Mouse (Mus musculus) spleen, postnatal 14 days (tissue): ENCODE measurements around the gene Ahsg.

Experiments used
- DNase-seq, 2 experiments: peaks; one replicate each; pipeline ENCODE4 v3.0.0; 2021 to 2022; ENCODE audit warnings: low spot score in 2 of 2

Ahsg gene

GRCm38 (mm10) chr16:22886726-22887125, 4.4 kb upstream of the Ahsg start:
- no peak for DNase-seq

DNA sequence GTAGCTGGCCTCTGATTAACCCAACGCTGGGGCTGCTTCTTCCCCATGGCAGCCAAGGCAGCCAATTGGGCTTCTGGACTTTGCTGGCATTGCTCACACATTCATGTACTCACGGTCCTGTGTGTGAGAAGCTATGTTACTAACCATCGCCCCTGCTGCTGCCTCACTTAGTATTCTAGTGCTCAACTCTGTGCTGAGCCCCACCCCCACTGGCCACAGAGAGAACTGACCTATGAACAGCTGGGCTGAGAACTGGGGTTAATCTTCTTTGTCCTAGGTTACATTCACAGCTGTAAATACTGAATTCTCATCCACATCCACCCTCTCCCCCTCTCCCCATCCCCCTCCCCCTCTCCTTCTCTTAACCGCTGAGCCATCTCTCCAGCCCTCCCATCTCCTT, 2.2 kb upstream of the Ahsg start:
- no peak for DNase-seq

DNA sequence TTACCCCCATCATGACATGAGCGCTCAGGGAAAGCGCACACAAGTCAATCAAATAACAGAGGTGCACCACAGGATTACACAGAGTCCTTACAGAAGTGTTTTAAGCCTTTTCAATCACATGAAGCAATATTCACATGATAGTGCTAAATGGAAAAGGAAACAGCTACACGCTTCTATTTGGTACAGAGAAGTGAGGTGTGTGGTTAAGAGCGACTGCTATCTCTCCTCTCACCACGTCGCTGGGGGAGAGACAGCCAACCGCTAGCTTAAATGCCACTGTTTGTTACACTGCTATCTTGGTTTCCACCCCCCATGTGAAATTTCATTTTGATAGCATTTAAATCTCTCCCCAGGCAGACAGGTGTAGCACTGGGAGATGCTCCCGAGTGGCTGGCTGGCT, 1.4 kb upstream of the Ahsg start:
- DNase-seq = no peak

DNA sequence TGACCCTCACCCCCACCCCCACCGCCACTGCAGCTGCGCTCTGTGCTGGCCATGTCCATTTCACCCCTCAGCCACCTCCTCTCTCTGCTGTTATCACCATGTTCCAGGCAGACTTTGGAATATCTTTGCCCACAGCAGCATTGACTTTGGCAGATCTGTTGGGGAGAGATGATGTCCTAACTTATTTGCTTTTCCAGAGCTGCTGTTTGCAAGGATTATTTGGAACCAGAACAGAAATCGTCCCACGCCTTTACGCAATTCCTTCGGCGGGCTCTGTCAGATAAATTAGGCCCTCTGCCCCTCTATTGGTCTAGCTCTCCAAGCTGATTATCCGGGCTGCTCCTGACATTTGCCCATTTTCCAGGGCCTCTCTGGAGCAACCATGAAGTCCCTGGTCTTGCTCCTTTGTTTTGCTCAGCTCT, 667 bp downstream of the Ahsg start:
- no peak for DNase-seq

GRCm38 (mm10) chr16:22894095-22894494, 3.0 kb downstream of the Ahsg start:
- DNase-seq = no peak

- no peak for DNase-seq
These were observed 5.5 kb downstream of the Ahsg start for GRCm38 (mm10) chr16:22896618-22897017.

DNA sequence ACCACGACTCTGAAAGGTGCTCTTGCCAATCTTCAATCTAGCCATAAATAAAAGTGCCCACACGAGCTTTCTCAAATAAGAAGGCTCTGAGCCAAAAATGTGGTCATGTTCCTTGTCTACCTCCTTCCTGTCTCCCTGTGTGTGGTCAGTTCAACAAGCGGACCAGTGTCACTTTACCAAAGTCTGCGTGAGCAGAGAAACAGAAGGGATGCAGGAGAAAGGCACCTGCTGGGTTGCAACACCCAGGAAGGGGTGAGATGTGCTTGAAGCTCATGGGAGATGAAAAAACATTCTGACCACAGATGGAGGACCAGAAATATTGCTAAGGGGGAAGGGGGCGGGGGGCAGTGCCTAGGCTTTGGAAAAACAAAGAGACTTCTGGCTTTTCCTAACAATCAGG, 8.3 kb downstream of the Ahsg start:
- DNase-seq = no peak

- no peak for DNase-seq
These were observed 8.9 kb downstream of the Ahsg start for GRCm38 (mm10) chr16:22899866-22900570.

DNA sequence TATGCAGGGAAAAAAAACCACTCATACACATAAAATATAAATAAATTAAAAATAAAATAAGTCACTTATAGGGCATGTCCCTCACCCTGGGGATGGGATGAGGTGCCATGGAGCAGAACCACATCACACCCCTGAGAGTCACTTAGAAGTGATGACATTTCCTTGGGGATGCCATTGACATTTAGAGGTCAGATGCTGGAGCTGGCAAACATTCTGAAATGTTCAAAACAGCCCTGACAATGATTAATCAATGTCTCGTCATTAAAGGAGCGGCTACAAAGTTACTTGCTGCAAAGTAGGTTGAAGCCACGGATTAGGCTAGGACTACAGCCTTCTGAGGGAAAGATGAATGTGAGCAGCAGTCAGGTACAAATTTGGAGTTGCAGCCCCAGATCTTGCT, 10.2 kb downstream of the Ahsg start:
- DNase-seq = no peak

GRCm38 (mm10) chr16:22909290-22909689, 18.2 kb downstream of the Ahsg start:
- DNase-seq = no peak

DNA sequence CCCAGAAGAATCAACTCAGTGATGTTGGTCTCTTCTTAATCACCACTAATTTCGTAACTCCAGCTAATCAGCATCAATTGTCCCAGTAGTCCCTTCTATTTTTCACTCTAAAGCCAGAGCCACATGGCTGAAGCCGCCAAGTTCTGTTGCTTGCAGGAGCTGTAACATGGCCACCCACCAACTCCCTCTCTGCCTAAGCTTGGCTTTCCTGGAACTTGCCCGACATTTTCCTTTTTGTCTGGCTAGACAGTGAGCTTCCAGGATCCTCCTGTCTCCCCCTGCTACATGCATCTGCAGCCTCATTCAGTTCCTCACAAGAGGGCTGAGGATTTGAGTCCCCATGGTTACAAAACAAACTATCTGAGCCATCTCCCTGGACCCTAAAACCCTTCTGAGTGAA, 20.9 kb downstream of the Ahsg start:
- no peak for DNase-seq

- no peak for DNase-seq
These were observed 21.8 kb downstream of the Ahsg start for GRCm38 (mm10) chr16:22912886-22913285.

GRCm38 (mm10) chr16:22914276-22914675, 23.2 kb downstream of the Ahsg start:
- no peak for DNase-seq

GRCm38 (mm10) chr16:22918034-22918433, 27.0 kb downstream of the Ahsg start, which contains the start of gene Fetub:
Fetub (plus strand) TSS chr16:22918334.
- DNase-seq = no peak

GRCm38 (mm10) chr16:22918664-22919312, 27.7 kb downstream of the Ahsg start:
- no peak for DNase-seq

DNA sequence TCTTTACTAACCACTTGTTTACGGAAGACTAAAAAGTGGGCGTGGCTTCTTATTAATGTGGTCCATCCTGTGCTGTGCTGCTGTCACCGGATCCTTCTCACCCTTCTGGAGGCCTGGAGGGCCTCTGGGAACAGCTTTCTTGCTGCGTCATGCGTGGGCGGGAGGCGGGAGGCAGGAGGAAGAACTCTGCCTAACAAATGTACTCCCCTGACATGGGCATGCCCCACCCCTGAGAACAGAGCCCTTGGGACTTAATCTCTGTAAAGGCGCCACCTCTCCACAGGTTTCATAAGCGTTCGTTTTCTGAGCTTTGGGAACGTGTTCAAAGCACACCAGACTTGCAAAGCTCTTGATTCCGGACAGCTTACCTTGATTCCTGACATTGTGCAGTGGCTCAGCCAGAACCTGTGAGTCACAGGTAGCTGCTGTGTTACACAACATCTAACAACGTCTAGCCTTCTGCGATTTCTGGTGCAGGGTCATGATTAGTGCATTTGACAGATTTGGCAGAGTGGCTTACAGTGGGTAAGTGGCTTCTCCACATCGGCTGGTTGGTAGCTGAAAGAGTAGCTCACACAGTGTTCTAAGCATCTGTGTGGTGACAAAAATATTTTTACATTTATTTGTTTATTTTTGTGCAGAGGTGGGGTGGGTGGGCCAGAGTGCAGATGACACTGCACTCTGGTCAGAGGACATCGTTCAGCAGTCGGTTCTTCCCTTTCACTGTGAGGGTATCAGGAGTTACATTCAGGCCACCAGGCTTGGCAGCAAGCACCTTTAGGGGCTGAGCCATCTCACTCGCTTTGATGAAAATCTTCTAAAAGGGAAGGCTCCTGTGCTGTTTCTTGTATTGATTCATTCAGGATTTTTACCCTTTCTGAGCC, 29.1 kb downstream of the Ahsg start:
- no peak for DNase-seq

- no peak for DNase-seq
These were observed 30.7 kb downstream of the Ahsg start for GRCm38 (mm10) chr16:22921761-22922160.

GRCm38 (mm10) chr16:22922433-22922832, 31.4 kb downstream of the Ahsg start:
- no peak for DNase-seq

DNA sequence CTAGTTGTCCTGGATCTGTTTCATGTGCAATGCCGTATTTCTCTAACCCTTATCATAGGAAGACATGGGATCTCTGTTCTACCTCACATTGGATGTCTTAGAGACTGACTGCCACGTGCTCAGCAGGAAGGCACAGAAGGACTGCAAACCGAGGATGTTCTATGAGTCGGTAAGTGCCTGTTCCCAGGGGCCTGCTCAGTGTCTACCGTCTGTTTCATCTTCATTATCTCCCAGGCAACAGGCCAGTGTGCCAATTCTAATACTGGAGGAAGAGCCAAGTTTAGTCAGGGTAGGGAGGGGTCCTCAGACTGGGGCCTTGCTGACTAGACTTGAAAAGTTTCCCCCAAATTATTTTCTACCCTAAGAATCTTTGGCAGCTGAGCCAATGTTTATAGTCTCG, 38.5 kb downstream of the Ahsg start:
- DNase-seq = no peak

- no peak for DNase-seq
These were observed 40.5 kb downstream of the Ahsg start for GRCm38 (mm10) chr16:22931431-22932200.

DNA sequence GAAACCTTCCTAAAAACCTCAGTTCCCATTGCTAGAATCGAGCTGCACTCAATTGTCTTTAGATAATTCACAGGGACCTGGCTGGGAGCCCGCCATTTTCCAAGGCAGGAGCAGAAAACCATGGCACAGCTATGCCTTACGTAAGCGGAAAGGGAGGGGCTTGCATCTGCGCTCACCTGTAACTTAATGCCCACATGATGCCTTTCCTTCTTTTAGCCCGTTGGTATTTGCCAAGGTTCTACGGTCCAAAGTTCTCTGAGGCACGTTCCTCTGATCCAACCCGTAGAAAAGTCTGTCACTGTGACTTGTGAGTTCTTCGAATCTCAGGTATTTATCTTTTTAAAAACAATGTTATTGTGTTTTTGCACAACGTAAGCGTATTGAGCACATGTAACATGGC, 46.6 kb downstream of the Ahsg start:
- DNase-seq = no peak

DNA sequence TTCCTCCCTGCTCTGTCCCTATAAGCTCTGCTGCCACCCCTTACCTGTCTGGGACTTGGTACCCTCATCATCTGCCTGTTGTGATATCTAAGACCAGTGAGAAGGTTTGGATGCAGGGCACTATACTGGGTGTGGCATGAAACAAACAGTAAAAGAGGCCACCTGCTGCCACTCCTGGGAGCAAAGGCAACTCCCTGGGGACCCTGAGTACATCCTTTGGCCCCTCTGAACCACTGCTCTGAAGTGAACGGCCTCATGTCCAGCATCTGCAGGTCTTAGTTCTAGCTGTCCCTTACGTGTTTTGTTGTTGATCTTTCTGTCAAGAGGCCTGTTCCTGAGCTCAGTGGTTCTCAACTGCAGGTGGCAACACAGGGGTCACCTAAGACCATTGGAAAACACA, 47.5 kb downstream of the Ahsg start:
- no peak for DNase-seq
